Mouse (Mus musculus): Measurements from ENCODE around the gene Ccdc63.

Ccdc63 gene

DNA sequence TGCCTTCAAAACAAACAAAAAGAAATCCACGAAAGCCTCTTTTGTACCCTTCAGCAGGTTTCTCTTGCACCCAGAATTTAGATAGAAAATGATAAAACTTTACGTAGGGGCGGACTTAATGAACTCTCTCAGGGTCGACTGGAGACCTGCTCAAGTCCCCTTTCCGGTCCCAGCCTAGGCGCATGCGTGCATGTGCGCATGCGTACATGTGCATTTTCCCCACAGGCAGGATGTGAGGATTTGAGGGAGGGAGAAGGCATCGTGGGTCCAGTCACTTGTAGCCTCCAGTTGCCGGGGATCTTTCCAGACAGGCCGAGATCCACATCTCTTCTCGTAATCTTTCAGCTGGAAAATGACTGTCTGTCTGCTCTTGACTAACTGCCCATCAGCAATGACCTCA is 59.2 kb downstream of the Ccdc63 start:
- DNase-seq, result no peak

DNA sequence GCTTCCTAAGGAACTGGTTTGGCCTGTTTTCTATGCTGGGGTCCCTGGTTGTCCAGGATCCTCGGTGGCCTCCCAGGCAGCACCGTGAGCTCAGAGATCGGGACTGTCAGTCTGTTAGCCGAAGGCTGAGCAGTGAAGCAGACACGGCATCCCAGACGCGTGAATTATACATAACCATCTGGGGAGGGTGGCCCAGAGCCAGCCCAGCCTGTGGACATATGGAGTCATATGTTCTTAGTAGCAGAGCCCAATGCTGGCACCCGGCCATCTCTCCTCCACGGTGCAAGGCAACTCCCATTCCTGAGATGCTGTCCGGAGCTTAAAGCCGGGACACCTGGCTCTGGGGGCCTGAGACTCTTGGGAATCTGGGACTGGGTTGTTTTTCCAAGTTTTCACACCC is 59.7 kb downstream of the Ccdc63 start:
- peak; percentile 87 for DNase-seq

DNA sequence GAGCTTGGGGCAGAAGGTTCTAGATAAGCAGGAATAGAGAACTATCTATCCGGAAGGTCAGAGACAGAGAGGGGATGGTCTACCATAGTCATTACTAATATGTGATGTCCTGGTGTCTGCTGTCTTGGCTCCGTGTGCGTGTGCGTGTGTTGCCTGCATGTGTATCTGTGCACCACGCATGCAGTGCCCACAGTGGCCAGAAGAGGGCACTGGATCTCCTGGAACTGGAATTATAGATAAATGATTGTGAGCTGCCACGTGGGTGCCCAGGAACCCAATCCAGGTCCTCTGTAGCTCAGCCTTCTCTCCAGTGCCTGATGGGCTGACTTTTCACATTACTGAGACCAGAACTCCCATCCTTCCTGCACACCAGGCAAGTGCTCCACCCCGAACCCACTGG is 60.8 kb downstream of the Ccdc63 start:
- no peak for DNase-seq

- no peak for DNase-seq
Observed at GRCm38 (mm10) chr5:122077244-122077643, 63.4 kb downstream of the Ccdc63 start.

GRCm38 (mm10) chr5:122075736-122076135 is 64.9 kb downstream of the Ccdc63 start:
- DNase-seq, result no peak

- no peak for DNase-seq
Observed at GRCm38 (mm10) chr5:122071997-122072396, 68.6 kb downstream of the Ccdc63 start.

DNA sequence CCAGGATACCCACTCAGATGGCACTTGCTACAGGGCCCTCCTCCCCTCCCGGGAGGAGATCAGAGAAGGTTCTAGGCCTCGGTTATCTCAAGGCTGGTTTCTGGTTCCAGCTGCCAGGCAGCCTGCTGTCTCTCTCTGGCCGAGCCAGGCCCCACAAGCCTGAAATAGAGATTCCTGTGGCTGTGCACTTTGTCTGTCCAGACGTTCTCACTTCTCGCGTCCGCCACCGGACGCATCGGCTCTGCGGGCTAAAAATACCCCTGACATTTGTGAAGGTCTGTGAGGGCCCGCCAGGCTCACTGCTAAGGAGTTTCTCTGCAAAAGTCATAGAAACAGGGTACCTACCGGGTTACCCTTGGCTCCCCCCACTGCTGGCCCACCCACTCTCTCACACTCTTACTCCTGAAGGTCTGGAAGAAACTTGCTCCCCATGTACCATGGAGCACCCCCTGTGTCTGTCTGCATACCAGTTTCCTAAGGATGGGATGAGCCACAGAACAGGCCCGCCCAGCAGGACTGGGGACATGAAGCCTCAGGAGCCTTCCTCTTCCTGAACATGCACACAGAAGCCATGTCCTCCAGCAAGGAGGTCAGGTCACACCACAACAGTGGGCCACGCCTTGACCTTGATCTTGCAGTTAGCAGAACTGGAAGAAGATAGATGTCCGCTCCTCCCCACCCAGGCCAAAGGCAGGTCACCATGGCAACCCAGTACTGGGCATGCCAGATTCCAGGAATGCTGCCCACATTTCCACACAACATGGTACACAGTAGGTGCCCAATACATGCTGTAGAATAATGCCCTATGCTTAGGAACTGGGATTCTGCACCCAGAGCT is 69.4 kb downstream of the Ccdc63 start:
- DNase-seq, result no peak

- no peak for DNase-seq
Observed at GRCm38 (mm10) chr5:122068563-122068962, 72.1 kb downstream of the Ccdc63 start.

DNA sequence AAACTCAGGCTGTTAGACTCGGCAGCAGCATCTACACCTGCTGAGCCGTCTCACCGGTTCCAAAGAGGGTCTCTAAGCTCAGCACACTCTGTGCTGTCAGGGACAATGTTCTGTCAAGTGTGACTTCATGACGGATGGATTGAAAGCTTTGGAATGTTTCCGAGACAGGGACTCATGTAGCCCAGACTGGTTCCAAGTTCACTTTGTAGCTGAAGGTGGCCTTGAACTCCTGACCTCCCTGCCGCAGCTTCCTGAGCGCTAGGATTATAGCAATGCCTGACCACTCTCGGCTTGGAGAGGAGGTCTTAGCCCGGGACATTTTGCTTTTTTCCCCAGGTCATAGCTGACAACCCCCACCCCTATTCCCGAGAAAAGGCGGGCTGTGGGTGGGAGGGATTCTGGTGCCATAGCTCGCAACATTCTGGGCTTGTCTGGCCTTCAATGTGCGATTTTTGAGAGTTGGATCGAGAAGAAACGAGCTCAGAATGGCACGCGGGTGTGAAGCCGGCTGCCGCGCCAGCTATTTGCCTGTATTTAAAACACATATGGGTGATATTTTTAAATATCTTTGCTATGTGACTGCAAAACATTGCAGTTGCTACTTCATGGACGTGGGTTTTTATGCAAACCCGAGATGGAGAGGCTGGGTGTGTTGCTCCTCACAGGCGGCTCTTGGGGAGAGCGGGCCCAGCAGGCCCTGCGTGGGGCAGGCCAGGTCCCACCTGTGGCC is 77.3 kb downstream of the Ccdc63 start:
- DNase-seq, result no peak

GRCm38 (mm10) chr5:122062479-122062878 is 78.1 kb downstream of the Ccdc63 start:
- DNase-seq, result no peak

- no peak for DNase-seq
Observed at GRCm38 (mm10) chr5:122060767-122061333, 79.8 kb downstream of the Ccdc63 start.

GRCm38 (mm10) chr5:122059060-122060017 is 81.3 kb downstream of the Ccdc63 start:
- peak; percentile 55 for DNase-seq

Measured in cerebellum, adult 11-12 months (tissue).